Mouse (Mus musculus) lung, adult 2 months (tissue): ENCODE data around the gene N4bp2l1. TPM values are rescaled to one million over a fixed set of nuclear protein-coding genes. Genes with fewer than 3 reads are reported as not detected.

Experiments used
- DNase-seq: peaks from one replicate; pipeline ENCODE4 v3.0.0; 2022
- H3K4me1 ChIP-seq: fragments of 200-500 bp; 2 replicates; pipeline ENCODE4 v1.6.1; 2011; ENCODE audit warnings: low read length; ENCODE audit not compliant: control insufficient read depth, insufficient read depth
- H3K4me3 ChIP-seq: fragments of 200-500 bp; replicated peaks from 2 replicates; pipeline ENCODE3; 2011; ENCODE audit warnings: low read depth, mild to moderate bottlenecking, control low read depth, low read length; ENCODE audit errors: extremely low read depth
- CTCF ChIP-seq: fragments of 200-500 bp; IDR thresholded peaks from 2 replicates; pipeline ENCODE4 v1.5.1; 2011; ENCODE audit warnings: mild to moderate bottlenecking, low read length, control low read depth; ENCODE audit not compliant: insufficient read depth
- POLR2A ChIP-seq: fragments of 200-500 bp; IDR thresholded peaks from 2 replicates; pipeline ENCODE4 v1.6.1; 2011; ENCODE audit warnings: low read depth, mild to moderate bottlenecking, control low read depth, low read length, borderline replicate concordance; ENCODE audit errors: extremely low read depth
- WGBS: fragments of 180-500 bp; shearing (Covaris S2); methylation state at CpG from one replicate; pipeline ENCODE4 v1.1.7; 2018; 5-methylcytosine and 5-hydroxymethylcytosine counted together
- polyA plus RNA-seq: library from polyadenylated mRNA; depleted of rRNA; stranded (reverse); fragments of >200 nt; gene quantifications from 2 replicates; pipeline ENCODE4 v1.2.3, GENCODE M21; 2012; rRNA removed

Gene N4bp2l1
- polyA plus RNA-seq, 1 experiment, result 14.9 TPM

GRCm38 (mm10) chr5:150521937-150522866, 74.8 kb downstream of the N4bp2l1 start, which contains the start of gene Brca2:
Gene Brca2 (plus strand): TSS chr5:150522630.
- no peak for TF ChIP-seq CTCF
- TF ChIP-seq POLR2A, result peak; percentile 85
- H3K4me1 ChIP-seq, result no peaks in the 10 kb centered on the region; the same call in 1 of the 2 replicates
- peak; percentile 92 for DNase-seq
- 3% methylated on average over 62 of the region's 63 CpGs for WGBS
- peak within 1 kb of the TSS; percentile 69 for H3K4me3 ChIP-seq

Other genes starting within 250 kb of the N4bp2l1 start
- gene Zar1l, start 79.0 kb downstream of the N4bp2l1 start, polyA plus RNA-seq, result not detected in 2 replicates
- 0.94 and 1.8 TPM in 2 replicates for gene Brca2, start 74.6 kb downstream of the N4bp2l1 start, polyA plus RNA-seq
- gene N4bp2l2, start 69.0 kb upstream of the N4bp2l1 start, polyA plus RNA-seq, result 4.6 and 6.3 TPM in 2 replicates
- 4.0 and 8.0 TPM in 2 replicates for gene Pds5b, start 76.6 kb upstream of the N4bp2l1 start, polyA plus RNA-seq